Mouse (Mus musculus) lung, postnatal 36 days (tissue): ENCODE data around the gene Usp5.
"Not testable (repeated sequence)": the region's sequence is repeated elsewhere in the genome, so short reads cannot be mapped to it uniquely, and the experiment has no call there.

ENCODE experiments used
- DNase-seq: peaks from one replicate; pipeline ENCODE4 v3.0.0; 2022; ENCODE audit warnings: mixed read lengths

Gene Usp5

GRCm38 (mm10) chr6:124810566-124811402, 18.5 kb downstream of the Usp5 start:
- not testable (repeated sequence) for DNase-seq

- no peak for DNase-seq
Observed at GRCm38 (mm10) chr6:124809775-124810538, 19.3 kb downstream of the Usp5 start.

- peak; percentile 90 for DNase-seq
Observed at GRCm38 (mm10) chr6:124809052-124809774, 20.1 kb downstream of the Usp5 start.

- DNase-seq, result peak; percentile 81
Observed at GRCm38 (mm10) chr6:124808358-124809012, 20.8 kb downstream of the Usp5 start, which contains the start of gene Spsb2. Spsb2 (plus strand) TSS chr6:124808661.

GRCm38 (mm10) chr6:124807986-124808357, 21.3 kb downstream of the Usp5 start:
- no peak for DNase-seq

GRCm38 (mm10) chr6:124807366-124807765, 21.9 kb downstream of the Usp5 start:
- no peak for DNase-seq

GRCm38 (mm10) chr6:124806446-124807140, 22.7 kb downstream of the Usp5 start:
- DNase-seq, result no peak

GRCm38 (mm10) chr6:124805341-124806321, 23.7 kb downstream of the Usp5 start:
- peak; percentile 98 for DNase-seq

GRCm38 (mm10) chr6:124804341-124804740, 24.9 kb downstream of the Usp5 start:
- no peak for DNase-seq

GRCm38 (mm10) chr6:124803691-124804090, 25.6 kb downstream of the Usp5 start:
- DNase-seq, result not testable (repeated sequence)

GRCm38 (mm10) chr6:124803061-124803460, 26.2 kb downstream of the Usp5 start:
- no peak for DNase-seq

- DNase-seq, result not testable (repeated sequence)
Observed at GRCm38 (mm10) chr6:124802400-124802799, 26.9 kb downstream of the Usp5 start.

- DNase-seq, result no peak
Observed at GRCm38 (mm10) chr6:124796200-124796599, 33.1 kb downstream of the Usp5 start.

GRCm38 (mm10) chr6:124795781-124796180, 33.5 kb downstream of the Usp5 start:
- no peak for DNase-seq

- no peak for DNase-seq
Observed at GRCm38 (mm10) chr6:124791911-124792310, 37.4 kb downstream of the Usp5 start.

GRCm38 (mm10) chr6:124790121-124790520, 39.2 kb downstream of the Usp5 start:
- no peak for DNase-seq

- no peak for DNase-seq
Observed at GRCm38 (mm10) chr6:124789519-124789918, 39.8 kb downstream of the Usp5 start.

GRCm38 (mm10) chr6:124787722-124788121, 41.6 kb downstream of the Usp5 start:
- DNase-seq, result no peak

GRCm38 (mm10) chr6:124786756-124787420, 42.4 kb downstream of the Usp5 start:
- no peak for DNase-seq

- peak; percentile 65 for DNase-seq
Observed at GRCm38 (mm10) chr6:124782436-124782835, 46.8 kb downstream of the Usp5 start.
